15 mouse cellular contexts compared by ENCODE assay signal in genomic region chr4:47362662-47363061, GRCm38 (mm10).
"Had no signal": no experiment of that assay in that cellular context is flagged by ENCODE, and none has a peak within 500 bp of the region (broad histone marks: within the 10 kb centered on the region; RNA-seq: fewer than 3 reads in every experiment).

No protein-coding gene starts in this region.

- H3K27me3 ChIP-seq: neural tube, embryonic 15.5 days; stomach, embryonic 15.5 days had no signal

- DNase-seq: retina, postnatal 1 day; right cerebral cortex, adult 18-20 months; right cerebral cortex, postnatal 14 days; right cerebral cortex, postnatal 25 days; right cerebral cortex, postnatal 4 days; spleen, adult 18-20 months; thymus, adult 18-20 months; thymus, adult 2 months; thymus, postnatal 14 days; thymus, postnatal 25 days; thymus, postnatal 36 days; thymus, postnatal 4 days had no signal

- H3K9ac ChIP-seq: neural tube, embryonic 15.5 days; stomach, embryonic 15.5 days had no signal

- H3K4me2 ChIP-seq: neural tube, embryonic 15.5 days; stomach, embryonic 15.5 days had no signal

- H3K4me3 ChIP-seq: neural tube, embryonic 15.5 days; stomach, embryonic 15.5 days had no signal

- H3K9me3 ChIP-seq: neural tube, embryonic 15.5 days; stomach, embryonic 15.5 days had no signal

- H3K36me3 ChIP-seq: neural tube, embryonic 15.5 days; stomach, embryonic 15.5 days had no signal

- H3K27ac ChIP-seq: neural tube, embryonic 15.5 days; stomach, embryonic 15.5 days; stomach, postnatal 0 days had no signal
